Mouse (Mus musculus) gastrocnemius, adult 2 months (tissue): ENCODE data around the gene Tbx10. TPM values are rescaled to one million over a fixed set of nuclear protein-coding genes. Genes with fewer than 3 reads are reported as not detected.
"Not testable (repeated sequence)": the region's sequence is repeated elsewhere in the genome, so short reads cannot be mapped to it uniquely, and the experiment has no call there.

Source experiments
- DNase-seq: peaks from one replicate; pipeline ENCODE4 v3.0.0; 2022
- H3K27ac ChIP-seq: fragments of 200-600 bp; 2 replicates; pipeline ENCODE4 v1.8.1; 2022; ENCODE audit warnings: mild to moderate bottlenecking
- H3K4me3 ChIP-seq: fragments of 200-600 bp; 2 replicates; pipeline ENCODE4 v1.8.1; 2022; ENCODE audit warnings: mild to moderate bottlenecking, moderate library complexity
- CTCF ChIP-seq: fragments of 200-600 bp; IDR thresholded peaks from 2 replicates; pipeline ENCODE4 v1.8.1; 2022; ENCODE audit warnings: antibody characterized with exemption, mild to moderate bottlenecking, moderate library complexity
- intact Hi-C: fragments of 180-260 bp; cut with DNase I; formaldehyde crosslinking; loops from one replicate; pipeline ENCODE4 v1.15.1; 2025
- total RNA-seq, 2 experiments: library from RNA; stranded (reverse); gene quantifications; 2 replicates each; pipeline ENCODE4 v1.2.3; 2021

The Tbx10 gene
- total RNA-seq, 2 experiments from 2014 or later: not detected

DNA sequence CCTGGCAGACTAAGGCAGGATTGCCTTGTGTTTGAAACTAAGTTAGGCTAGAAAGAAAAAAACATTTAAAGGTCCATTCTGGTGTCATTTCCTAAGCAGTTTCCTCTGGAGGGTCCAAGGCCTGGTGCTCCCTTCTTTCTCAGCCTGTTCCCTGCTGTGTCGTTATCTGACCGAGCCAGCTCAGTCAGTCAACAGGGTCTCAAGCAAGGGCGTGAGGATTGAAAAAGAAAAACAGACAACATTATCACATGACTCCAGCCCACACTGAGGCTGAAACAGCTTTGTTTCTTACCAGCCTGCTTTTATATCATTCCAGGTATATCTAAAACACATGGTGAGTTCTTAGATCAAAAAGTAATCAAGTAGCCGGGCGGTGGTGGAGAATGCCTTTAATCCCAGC is 23.1 kb downstream of the Tbx10 start:
- no peak for DNase-seq
- intact Hi-C loops: loop anchor here (5.0 kb wide), 2 partner anchors 82 to 212 kb away; partner anchors contain the start of genes Cdk2ap2 and Pitpnm1
- H3K4me3 ChIP-seq: no peak overlapping the region
- no peak overlapping the region for H3K27ac ChIP-seq
- TF ChIP-seq CTCF: no peak

DNA sequence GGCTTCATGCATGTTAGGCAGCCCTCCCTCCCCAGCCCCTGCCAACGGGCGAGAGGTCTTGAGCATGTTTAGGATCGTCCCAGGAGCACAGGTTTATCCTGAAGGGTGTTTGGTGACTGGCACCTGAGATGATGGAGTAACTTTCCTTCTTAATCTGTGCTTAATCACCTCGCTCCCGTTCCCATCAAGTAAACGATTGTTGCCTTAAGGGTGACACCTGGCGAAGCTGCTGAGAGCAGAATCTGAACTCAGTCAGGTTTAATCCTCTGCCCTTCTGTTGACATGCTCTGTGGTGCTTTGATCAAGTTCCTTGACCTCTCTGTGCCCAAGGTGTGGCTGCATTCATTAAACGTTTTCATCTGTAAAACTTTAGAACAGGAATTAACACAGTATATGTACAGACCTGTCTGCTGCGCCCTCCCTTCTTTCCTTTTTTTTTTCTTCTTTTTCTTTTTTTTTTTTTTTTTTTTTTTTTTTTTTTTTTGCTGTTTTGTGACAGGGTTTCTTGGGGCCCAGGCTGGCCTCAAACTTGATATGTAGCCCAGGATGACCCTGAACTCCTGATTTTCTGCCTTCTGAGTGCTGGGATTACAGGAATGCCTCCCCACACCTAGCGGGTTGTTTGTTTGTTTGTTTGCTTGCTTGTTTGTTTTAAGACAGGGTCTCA is 25.5 kb downstream of the Tbx10 start:
- no peak for DNase-seq
- Histone ChIP-seq H3K4me3 (no peak overlapping the region), H3K27ac (no peak overlapping the region)
- no peak for TF ChIP-seq CTCF
- intact Hi-C loops: loop anchor here (5.0 kb wide), 2 partner anchors 79 to 209 kb away; partner anchors contain the start of genes Cdk2ap2 and Pitpnm1

DNA sequence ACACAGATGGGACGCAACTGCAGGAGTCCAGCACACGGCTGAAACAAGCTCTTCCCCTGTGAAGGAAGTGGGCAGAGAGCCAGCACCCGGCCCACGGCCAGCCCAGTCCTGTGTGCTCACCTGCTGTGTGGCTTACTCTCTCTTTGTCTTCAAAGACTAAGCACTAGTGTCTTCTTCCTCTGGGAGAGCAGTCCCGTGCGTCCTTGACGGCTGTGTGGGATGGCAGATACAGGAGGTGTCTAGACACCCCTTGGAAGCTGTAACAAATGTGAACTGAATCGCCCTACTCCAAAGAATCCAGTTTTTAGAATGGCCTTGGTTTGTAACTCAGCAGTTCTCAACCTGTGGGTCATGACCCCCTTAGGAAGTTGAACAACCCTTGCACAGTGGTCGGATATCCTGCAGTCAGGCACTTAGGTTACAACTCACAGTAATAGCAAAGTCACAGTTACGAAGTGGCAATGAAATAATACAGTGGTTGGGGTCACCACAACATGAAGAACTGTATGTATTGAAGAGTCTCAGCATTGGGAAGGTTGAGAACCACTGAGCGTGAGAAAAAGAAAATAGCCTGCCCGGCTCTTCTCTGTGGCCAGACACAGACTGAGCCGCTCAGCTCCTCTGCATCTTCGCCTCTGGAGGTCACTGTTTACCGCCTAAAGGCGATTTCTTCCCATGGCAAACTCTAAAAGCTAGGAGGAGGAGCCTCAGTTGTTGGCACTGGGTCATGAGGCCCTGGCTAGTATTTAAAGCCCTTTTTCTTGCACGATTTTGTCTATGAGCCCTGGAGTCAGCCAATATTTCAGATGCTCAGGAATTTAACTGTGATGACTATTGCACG is 26.4 kb downstream of the Tbx10 start:
- intact Hi-C loops: loop anchor here (1.0 to 5.0 kb wide), 3 partner anchors 29 to 208 kb away; partner anchors contain the start of genes Cdk2ap2 and Pitpnm1
- Histone ChIP-seq H3K4me3 (peak overlapping the region; percentile 47), H3K27ac (peak overlapping the region; percentile 77)
- peak; percentile 89 for DNase-seq
- TF ChIP-seq CTCF: peak; percentile 96

DNA sequence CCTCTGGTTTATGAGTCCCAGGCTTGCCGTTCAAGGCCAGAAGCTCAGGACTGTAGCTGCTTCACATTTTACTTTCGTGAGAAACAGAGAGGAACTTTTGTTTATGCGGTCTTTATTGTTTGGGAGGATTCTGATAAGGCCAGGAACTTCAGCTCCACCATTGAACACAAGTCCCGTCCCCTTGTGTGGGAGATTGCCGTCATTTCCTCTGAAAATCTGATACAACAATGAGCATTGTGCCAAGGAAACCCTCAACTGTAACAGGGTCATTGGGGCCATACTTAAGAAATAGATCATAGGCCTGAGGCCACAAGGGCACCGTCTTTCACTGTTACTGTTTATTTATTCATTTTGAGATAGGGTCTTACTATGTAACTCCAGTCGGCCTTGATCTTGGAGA is 30.6 kb downstream of the Tbx10 start:
- intact Hi-C loops: no loop called here
- DNase-seq: no peak
- no peak overlapping the region for H3K4me3 ChIP-seq
- TF ChIP-seq CTCF: no peak
- H3K27ac ChIP-seq: no peak overlapping the region

DNA sequence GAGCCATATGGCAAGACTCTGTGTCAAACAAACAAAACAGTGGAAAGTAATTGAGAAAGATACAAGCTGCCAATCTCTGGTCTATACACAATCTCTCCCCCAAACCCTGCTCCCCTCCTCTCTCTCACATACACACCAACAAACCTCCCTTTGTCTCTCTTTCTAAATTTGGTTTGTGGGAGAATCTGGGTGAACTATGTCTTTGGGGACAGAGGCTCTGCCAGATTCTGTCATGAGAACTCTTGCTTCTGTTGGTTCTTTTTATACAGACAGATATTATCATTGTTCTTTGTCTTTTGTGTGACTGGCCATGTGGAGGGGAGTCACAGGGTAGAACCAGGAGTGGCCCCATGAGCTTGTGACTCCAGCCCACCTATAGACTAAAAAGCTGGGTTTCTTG is 35.0 kb downstream of the Tbx10 start:
- H3K4me3 ChIP-seq: no peak overlapping the region
- intact Hi-C loops: no loop called here

DNA sequence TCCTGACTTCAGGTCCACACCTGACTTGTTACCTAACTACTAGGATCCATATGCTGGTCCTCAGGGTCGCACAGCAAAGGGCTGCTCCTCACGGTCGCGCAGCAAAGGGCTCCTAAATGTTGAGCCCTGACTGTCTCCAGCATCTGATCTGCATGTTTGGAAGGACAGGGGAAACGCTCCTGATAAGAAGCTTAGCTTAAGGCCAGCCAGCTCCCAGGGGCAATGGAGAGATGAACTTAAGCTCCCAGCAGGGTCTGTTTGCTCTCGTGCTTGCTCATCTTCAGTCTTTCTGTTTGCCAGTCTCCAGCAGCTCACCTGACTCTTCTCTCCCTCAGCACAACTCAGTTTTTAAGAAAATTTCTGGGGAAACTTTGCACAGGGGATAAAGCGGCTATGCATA is 40.1 kb downstream of the Tbx10 start:
- intact Hi-C loops: no loop called here
- no peak for TF ChIP-seq CTCF
- H3K27ac ChIP-seq: no peak overlapping the region
- DNase-seq: no peak
- H3K4me3 ChIP-seq: no peak overlapping the region

More for the DNA sequence above, 35.0 kb downstream of the Tbx10 start:
- no peak for DNase-seq
- no peak overlapping the region for H3K27ac ChIP-seq
- no peak for TF ChIP-seq CTCF

DNA sequence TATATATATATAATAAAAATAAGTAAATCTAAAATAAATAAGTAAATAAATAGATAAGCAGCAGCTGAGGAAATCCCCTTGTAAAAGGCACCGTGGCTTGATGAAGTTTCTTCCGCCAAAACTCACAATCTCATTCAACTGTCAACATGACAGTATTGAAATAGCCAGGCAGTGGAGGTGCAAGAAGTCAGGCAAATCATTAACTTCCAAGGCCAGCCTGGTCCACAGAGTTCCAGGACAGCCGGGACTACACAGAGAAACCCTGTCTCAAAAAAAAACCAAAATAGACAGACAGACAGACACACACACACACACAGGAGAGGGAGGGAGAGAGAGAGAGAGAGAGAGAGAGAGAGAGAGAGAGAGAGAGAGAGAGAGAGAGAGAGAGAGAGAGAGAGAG is 40.7 kb downstream of the Tbx10 start:
- H3K27ac ChIP-seq: no peak overlapping the region
- DNase-seq: no peak
- intact Hi-C loops: no loop called here
- no peak for TF ChIP-seq CTCF
- no peak overlapping the region for H3K4me3 ChIP-seq

DNA sequence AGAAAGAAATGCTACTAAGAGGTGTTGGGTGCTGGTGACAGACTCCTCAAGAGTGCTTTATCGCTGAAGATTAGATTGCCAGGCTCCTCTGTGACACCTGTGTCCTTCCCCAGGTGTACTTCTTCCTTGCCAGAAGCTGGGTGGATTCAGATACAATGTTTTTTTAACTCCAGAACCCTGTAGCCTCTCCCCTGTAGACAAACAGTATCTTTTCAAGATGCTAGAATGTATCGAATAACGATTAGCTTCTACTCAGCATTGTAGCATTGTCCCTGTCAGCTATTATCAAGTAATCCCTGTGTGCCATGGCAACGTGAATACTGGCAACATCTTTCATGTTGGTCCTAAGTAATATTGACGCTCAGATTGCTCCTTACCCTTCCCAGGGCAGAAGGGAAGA is 41.2 kb downstream of the Tbx10 start:
- DNase-seq: no peak
- no peak for TF ChIP-seq CTCF
- H3K4me3 ChIP-seq: no peak overlapping the region
- no peak overlapping the region for H3K27ac ChIP-seq
- intact Hi-C loops: no loop called here

DNA sequence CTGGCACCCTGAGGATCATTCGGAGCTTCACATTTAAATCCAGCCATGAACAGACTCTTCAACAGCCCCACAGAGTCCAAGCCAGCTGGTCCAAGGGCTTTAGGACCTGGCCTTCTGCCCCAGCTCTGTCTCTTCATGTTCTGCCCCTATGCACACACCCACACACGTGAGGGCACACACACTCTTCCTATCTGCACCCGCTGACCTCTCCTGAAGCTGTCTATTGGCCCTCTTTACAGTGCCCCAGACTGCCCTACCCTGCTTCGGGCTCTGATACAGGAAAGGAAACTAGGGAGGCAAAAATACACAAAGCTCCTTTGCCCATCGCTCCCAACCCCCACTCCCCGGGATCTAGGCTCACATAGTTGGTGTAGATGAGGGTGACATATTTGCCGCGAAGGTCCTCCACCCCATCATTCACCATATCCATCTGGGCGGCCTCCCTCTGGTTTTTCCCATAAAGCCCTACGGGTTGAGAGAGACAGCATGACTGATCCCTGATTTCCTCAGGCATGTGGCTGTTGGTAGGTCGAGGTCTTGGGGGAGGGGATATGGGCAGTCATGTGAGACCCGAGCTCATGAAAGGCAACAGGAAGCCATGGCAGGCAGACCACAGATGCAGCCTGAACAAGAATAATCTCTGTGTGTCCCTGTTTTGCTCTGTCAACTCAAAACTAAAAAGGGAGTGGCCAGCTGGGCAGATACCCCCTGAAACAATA is 43.9 kb downstream of the Tbx10 start:
- intact Hi-C loops: no loop called here
- Histone ChIP-seq H3K4me3 (peak overlapping the region; percentile 28), H3K27ac (no peak overlapping the region)
- no peak for TF ChIP-seq CTCF
- no peak for DNase-seq

DNA sequence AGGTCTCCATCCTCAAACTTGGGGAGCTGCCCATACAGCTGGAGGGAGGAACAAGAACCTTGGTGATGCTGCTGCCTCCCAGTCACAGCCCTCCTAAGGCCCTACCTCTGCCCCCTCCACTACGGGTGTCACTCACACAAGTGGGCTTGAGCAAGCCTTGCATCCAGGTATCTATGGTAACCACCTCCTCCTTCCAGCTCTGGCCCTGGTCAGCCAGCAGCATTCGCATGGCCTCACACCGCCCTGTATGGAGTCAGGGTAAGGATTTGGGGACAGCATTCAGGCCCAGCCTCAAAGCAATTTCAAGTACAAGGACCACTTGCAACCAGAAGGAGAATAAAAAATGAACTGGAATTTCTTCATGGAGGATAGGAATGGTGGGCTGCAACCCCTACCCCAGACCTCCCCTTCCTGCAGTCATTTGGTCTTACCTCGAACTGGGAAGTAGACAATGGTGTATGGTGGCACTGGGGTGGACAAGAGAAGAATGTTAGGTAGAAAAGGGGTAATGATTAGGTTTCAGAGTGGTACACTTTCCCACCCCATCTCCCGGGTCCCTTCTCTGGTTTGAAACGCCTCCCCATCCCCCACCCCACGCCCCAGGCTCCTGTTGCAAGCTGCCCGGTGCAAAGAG is 44.7 kb downstream of the Tbx10 start:
- DNase-seq, intact Hi-C loops: not testable (repeated sequence)
- peak overlapping the region; percentile 84 for H3K4me3 ChIP-seq
- peak overlapping the region; percentile 94 for H3K27ac ChIP-seq

DNA sequence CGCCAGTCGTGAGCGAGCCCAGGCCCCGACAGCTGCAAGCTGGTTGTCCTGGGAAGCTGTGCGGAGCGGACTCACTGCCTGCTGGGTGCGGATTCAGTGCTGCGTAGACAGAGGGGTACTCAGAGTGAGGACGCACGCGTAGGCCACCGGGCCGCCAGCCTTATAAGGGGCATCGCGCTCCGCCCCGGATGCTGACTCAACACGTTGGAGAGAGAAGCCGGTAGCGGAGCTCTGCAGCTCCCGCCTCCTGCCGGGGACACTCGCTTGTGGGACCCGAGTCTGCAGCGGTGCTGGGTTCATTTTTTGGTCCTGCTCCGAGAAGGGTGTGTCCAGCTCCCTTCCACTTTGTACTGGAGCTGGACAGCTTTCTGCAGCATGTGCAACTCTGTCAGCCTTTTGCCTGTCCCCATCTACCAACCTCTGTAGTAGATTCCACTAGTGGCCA is 45.3 kb downstream of the Tbx10 start, which contains the start of gene Gstp1:
Gstp1 (minus strand) TSS at position 198 of the 445 bp plus-strand sequence.
- TF ChIP-seq CTCF: peak; percentile 36; the same call in 1 of the 2 replicates
- peak within 1 kb of the TSS; percentile 84 for H3K4me3 ChIP-seq
- peak; percentile 95 for DNase-seq
- intact Hi-C loops: no loop called here
- peak within 1 kb of the TSS; percentile 94 for H3K27ac ChIP-seq

DNA sequence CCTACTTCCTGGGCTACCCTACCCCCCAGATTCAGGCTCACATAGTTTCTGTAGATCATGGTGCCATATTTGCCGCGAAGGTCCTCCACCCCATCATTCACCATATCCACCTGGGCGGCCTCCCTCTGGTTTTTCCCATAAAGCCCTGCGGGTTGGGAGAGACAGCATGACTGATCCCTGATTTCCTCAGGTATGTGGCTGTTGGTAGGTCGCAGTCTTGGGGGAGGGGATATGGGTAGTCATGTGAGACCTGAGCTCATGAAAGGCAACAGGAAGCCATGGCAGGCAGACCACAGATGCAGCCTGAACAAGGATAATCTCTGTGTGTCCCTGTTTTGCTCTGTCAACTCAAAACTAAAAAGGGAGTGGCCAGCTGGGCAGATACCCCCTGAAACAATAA is 48.4 kb downstream of the Tbx10 start:
- H3K27ac ChIP-seq, H3K4me3 ChIP-seq, DNase-seq, intact Hi-C loops: not testable (repeated sequence)

DNA sequence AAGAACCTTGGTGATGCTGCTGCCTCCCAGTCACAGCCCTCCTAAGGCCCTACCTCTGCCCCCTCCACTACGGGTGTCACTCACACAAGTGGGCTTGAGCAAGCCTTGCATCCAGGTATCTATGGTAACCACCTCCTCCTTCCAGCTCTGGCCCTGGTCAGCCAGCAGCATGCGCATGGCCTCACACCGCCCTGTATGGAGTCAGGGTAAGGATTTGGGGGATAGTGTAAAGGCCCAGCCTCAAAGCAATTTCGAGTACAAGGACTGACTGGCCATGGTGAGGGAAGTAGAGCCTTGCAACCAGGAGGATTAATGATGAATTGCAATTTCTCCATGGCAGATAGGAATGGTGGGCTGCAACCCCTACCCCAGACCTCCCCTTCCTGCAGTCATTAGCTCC is 48.9 kb downstream of the Tbx10 start:
- Histone ChIP-seq H3K4me3 (peak overlapping the region; percentile 69), H3K27ac (peak overlapping the region; percentile 86)
- intact Hi-C loops, DNase-seq: not testable (repeated sequence)
